Mouse (Mus musculus): Measurements from ENCODE around the gene Drg1.
"Not testable (repeated sequence)": the region's sequence is repeated elsewhere in the genome, so short reads cannot be mapped to it uniquely, and the experiment has no call there.

The Drg1 gene

DNA sequence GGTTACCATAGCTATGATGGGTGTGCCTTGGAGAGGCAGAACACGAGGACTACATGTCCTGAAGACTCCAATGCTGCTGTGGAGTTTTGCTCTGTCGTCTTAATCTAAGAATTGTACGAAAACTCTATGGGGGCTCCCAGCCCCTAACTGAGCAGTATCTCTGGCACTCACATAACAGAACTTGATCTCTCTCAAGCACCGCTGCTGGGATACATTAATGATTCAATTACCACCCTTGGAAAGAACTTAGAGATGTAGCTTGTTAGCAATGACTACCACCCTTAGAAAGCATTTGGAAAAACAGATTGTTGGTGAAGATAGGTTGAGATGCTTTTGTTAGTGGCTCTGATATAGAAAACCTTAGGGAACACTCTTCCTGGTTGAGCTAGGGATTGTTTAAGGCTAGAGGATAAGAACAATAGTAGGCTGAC, 98.6 kb downstream of the Drg1 start:
- in situ Hi-C loops (cut with MboI): not testable (repeated sequence)

DNA sequence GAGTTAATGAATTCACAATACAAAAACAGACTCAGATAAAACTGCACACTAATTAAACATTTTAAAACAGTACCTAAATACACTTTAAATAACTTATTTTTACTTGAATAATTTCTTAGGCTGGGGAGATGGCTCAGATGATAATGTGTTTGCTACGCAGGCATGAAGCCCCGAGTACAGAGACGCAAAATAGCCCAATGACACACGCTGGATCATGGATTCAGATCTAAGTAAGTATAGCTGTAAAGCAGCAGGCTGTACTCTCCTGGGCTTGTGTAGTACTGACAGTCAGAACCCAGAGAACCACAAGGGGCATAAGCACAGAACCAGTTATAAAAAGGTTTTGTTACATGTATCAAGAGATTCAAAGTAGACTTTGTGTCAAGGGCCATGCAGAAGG, 99.1 kb downstream of the Drg1 start:
- in situ Hi-C loops (cut with MboI): not testable (repeated sequence)

DNA sequence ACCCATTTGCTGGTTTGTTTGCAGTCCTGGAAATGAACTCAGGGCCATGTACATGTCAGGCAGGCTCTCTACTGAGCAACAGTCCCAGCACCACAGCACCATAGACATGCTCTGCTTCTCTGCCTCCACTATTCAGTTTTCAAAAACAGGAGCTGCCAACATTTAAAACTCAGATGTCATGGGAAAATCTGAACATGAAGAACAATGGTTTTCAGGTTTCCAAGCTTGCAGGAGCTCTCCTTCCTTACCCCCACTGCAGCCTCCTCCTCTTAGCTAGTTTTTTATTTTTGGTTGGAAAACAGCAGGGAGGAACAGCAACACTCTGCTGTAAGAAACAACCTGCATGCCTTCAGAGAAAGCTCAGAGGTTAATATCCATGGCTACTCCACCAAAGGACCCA, 99.9 kb downstream of the Drg1 start:
- in situ Hi-C loops (cut with MboI): not testable (repeated sequence)

DNA sequence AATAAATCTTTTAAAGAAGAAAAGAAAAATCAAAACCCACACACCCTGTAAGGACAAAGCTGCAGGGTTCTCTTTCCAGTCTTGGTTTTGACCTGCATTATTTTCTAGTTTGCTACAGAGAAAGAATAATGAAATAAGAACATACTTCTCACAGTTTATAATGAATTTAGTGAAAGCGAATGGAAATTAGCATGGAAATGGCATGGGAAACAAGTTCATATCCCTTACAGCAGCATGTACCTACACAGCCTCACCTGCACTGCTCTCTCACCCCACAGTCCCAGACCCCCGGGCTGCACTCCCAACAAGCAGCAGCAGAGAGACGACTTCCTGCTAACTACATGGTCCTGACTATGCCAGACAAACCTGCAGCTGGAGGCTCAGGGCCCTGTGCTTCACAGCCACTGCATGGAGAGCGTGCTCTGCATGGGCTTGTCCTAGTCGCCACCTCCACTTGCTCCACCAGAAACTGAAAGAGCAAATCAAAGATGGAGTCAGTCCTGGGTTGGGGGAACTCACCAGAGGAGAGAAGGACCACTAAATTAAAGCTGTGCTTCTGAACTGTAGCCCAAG, 100.9 kb downstream of the Drg1 start:
- in situ Hi-C loops (cut with MboI): not testable (repeated sequence)

DNA sequence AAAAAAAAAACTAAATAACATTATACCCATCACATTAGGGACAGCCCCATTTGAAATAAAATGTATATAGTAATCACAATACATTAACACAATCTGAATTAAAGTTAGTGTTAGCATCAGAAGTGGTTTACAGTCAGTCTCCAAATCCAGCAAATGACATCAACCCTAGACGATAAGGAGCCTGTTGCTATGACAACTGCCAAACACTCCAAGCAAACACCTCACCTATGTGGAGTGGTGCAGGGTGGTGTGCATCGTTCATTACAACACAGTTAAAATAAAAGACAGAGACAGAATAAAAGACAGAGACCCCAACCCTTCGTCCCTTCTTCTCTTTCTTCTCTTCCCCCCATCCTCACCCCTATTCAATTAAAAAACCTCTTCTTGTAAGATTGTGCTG, 102.6 kb downstream of the Drg1 start:
- in situ Hi-C loops (cut with MboI): not testable (repeated sequence)

DNA sequence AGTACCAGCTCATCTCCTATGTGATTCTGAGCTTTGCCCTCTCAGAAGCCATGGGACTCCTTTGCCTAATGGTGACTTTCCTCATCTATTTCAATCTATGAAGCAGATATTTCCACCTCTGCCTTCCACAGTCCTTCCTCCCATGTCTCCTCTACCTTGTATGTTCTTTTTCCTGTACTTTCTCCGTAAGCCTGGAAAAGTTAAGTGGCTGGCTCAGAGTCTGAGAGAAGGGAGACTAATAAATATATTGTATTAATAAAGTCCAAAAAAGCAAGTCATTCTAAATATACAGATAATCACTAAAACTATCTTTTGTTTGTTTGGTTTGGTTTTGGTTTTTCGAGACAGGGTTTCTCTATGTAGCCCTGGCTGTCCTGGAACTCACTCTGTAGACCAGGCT, 103.1 kb downstream of the Drg1 start:
- in situ Hi-C loops (cut with MboI): not testable (repeated sequence)

DNA sequence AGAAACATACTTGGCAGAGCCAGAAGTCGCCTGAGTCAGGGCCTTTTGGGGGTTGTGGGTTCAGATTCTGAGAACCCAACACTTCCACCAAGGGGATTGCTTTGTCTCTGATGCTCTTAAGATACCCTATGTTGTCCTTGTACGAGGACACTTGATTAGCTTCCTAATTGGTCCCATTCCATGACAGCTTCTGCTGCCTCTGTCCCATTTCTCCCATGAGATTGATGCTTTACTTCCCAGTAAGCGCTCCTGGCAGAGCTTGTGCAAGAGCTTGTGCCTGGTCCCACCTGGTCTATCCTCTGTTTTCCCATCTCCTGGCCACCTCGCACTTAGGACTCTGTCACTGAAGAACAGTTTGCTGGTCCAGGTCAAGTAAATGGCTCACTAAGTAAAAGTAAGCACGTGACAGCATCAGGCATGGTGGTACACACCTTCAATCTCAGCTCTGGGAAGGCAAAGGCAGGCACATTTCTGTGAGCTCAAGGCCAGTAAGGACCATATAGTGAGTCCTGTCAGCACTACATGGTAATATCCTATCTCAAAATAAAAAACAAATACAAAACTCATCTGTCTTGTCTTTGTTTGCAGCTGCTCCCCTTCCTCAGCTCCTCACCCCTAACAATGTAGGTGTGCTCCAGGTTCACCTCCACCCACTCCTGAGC, 103.8 kb downstream of the Drg1 start:
- in situ Hi-C loops (cut with MboI): not testable (repeated sequence)

DNA sequence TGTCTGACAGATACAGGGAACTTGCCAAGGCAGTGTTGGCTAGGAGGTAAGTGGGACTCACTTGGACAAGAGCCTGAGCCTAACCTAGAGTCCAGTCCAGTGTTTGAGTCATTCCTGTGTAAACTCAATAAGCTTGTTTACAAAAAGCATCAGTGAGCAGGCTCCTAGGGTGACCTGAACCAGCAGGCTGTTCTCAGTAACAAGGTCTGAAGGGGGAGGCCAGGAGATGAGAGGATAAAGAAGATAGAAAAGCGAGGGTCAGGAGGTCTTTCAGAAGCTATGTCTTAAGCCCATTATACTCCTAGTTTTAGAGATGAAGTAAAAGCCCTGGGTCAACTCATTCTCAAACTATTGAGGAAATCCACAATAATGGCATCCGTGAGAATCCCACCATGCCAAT, 104.8 kb downstream of the Drg1 start:
- in situ Hi-C loops (cut with MboI): not testable (repeated sequence)

DNA sequence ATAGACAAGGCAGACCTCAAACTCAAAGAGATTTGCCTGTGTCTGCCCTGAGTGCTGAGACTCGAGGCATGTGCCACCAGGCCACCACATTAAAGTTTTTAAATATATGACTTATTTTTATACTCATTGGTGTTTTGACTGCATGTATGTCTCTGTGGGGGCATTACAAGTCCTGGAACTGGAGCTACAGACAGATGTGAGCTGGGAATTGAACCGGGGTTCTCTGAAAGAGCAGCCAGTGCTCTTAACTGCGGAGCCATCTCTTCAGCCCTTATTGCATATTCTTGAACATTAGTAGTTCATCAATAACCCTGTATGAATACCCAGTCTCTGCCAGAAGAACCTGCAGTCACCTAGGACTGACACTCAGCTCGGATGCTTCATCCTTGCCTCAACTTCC, 107.4 kb downstream of the Drg1 start:
- in situ Hi-C loops (cut with MboI): not testable (repeated sequence)

DNA sequence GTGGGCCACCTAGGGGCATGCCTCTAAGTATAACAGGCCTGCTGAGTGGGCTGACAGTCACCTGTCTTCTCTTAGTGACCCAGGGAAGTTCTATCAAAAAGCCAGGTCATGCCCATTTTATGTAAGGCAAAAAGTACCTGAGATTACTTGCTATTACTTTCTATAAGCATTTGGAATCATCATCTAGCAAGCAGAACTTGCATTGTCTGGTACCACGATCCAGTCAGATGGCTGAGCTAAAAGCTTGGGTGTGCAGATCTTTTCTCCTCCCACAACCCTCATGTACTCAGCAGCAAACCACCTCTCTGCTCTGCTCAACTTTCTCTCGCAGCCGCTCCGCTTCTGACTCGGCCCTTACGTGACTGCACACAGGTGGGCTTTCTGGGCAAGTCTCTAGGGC, 108.2 kb downstream of the Drg1 start:
- in situ Hi-C loops (cut with MboI): not testable (repeated sequence)

DNA sequence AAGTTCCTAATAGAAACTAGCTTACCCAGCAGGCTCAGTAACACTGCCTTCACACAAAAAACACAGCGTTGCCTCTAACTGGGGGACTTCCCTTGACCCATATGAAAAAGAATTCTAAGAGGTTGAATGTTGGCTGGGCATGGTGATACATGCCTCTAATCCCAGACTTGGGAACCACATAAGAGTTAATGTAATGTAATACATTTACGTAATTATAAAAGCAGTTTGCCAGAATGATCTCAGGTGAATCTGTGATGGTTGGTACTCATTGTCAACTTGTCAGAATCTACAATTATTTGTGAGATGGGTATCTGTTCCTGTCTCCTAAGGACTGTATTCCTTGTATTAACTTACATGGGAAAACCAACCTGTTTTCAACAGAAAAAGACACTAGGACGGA, 109.2 kb downstream of the Drg1 start:
- in situ Hi-C loops (cut with MboI): not testable (repeated sequence)

DNA sequence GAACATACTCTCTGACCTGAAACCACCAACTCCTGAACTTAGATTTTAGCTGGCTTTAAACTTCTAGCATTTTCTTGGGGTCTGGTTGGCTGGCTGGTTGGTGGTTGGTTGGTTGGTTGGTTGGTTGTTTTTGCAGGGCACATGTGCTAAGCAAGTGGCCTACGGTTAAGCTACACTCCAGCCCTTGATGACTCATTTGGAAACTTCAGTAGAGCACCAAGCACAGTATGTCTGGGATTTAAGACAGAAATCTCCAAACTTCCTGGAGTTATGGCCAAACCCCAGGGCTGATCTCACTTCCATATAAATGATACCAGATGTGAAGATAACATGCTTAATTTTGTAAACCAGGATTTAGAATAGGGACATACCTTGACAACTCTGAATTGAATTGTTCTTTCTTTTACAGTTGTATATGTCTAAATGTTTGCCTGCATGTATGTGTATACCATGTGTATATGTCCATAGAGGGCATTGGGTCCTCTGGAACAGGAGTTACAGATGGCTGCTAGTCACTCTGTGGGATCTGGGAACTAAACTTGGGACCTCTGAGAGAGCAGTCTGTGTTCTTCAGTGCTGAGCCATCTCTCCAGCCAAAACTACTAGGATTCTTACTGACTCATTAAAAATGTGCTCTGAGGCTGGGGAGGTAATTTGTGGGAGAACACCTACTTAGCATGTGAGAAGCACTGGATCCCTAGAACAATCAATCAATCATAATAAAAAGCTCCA, 112.4 kb downstream of the Drg1 start:
- in situ Hi-C loops (cut with MboI): not testable (repeated sequence)

DNA sequence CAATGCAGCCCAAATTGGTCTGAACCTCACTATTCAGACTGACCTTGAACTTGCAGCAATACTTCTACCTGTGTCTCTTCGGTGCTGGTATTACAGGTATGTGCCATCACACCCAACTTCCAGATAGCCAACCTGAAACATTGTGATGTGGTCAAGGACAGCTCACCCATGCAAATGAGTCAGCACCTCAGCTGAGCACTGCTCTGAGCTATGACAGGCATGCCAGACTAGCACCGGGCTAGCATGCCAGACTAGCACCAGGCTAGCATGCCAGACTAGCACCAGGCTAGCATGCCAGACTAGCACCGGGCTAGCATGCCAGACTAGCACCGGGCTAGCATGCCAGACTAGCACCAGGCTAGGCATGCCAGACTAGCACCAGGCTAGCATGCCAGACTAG, 114.9 kb downstream of the Drg1 start:
- in situ Hi-C loops (cut with MboI): not testable (repeated sequence)

DNA sequence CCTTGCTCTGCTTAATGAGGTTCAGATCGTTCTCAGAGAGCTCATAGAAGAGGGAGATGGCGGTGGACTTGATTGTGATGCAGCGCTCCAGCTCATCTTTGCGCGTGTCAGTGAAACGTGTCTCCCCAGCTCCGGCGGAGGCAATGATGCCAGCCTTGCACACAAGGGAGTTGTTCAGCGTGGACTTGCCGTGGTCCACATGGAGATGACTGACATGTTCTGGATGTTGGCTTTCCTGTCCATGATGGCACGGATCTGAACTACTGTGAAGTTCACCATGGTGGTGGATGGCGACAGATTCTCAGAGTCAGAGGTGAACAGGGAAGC, 115.6 kb downstream of the Drg1 start:
- in situ Hi-C loops (cut with MboI): not testable (repeated sequence)

DNA sequence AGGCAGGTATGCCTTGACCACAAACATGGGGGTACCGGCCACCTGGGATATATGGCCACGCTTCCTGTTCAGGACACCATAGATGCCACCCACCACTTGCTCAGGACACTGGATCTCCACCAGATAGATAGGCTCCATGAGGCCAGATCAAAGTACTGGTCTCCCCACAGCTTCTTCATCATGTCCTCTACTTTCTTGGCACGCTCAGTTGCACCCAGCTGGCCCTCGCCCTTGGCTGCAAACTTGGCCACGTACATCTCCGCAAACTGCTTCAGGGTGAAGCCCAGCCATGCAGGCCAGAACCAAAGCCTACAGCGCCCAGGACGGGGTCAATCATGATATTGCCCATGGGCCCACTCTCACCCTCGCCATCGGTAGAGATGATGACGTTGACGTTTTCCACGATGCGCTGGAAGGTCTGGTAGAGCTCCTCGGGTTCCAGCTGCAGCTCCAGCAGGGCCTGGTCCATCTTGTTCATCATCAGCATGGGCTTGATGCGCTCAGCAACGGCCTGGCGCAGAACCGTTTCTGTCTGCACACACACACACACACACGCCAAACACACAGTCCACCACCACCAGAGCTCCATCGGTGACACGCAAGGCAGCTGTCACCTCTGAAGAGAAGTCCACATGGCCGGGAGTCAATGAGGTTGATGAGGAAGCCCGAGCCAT, 116.1 kb downstream of the Drg1 start:
- in situ Hi-C loops (cut with MboI): not testable (repeated sequence)

DNA sequence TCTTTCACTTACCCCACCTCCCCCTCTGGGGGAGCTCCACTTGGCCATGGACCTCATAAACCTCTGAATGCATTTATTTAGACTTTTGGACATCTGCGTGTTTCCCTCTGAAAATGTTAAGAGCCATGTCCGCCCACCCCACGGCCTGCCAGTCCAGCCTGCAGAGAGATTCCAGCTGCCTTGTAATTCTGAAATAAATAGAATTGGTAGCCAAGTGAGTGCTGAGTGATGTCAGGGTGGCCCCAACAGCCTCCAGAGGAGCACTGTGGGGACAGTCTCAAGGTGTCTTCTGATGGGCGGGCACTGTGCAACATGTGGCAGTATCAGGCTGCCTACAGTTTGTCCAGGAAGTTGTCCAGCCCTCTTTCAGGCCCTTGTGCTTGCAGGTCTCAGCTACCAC, 116.7 kb downstream of the Drg1 start:
- in situ Hi-C loops (cut with MboI): not testable (repeated sequence)

DNA sequence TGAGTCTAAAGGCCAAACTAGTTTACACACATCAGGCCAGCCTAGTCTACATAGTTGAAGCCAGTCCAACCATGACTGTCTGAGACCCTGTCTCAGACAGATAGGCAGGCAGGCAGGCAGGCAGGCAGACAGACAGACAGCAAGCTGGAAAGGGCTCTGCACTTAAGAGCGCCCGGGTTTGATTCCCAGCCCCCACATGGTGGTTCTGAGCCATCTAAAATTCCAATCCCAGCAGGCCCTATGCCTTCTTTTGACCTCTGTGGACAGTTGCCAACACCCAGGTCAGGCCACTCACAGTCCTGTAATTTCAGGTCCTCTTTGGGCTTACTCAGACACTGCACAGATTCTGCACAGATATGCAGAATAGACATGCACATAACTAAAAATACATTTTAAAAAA, 119.4 kb downstream of the Drg1 start:
- in situ Hi-C loops (cut with MboI): not testable (repeated sequence)

DNA sequence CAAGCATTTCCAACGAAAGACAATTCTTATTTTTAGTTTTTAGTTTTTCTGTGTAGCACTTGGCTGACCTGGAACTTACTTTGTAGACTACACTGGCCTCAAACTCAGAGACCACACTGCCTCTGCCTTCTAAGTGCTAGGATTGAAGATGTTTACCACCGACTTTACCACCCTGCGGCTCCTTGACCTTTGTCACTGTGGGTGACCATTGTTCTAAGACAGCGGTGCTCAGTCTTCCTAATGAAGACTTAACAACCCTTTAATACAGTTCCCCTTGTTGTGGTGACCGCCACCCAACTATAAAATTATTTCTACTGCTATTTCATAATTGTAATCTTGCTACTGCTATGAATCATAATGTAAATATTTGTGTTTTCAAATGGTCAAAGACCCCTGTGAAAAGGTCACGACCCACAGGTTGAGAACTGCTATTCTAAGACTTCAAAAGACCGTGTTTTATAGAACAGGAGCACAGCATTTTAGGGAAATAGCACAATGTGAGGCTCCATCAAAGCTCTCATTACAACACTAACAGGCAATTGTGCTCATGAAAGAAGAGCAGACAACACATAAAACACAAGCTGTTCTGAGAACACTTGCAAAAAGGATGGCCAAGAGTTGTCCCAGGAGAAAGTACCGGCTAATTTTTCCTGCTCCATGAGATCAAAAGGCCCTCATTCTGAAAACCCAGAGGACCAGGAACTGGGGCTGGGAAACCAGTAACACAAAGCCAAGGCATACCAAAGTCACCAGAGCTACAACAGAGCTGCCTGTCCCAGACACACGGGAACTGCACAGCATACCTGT, 120.7 kb downstream of the Drg1 start:
- in situ Hi-C loops (cut with MboI): not testable (repeated sequence)

DNA sequence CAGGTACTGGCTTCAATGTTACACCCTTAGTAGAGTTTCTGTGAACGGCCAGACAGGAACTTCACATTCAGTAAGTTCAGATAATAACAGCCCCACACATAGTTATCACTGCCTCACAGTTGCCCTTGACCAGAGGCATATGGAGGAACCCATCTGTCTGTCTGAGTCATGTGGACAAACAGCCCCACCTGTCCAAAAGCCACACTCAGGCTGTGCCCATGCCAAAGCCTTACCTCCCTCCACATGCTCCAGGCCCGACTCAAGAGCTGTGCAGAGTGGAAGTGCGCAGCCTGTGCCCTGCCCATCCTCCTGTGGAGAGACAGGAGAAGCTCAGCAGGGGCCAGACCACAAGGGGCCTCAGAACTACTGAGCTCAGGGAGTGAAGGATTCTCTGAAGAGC, 122.2 kb downstream of the Drg1 start:
- in situ Hi-C loops (cut with MboI): not testable (repeated sequence)

DNA sequence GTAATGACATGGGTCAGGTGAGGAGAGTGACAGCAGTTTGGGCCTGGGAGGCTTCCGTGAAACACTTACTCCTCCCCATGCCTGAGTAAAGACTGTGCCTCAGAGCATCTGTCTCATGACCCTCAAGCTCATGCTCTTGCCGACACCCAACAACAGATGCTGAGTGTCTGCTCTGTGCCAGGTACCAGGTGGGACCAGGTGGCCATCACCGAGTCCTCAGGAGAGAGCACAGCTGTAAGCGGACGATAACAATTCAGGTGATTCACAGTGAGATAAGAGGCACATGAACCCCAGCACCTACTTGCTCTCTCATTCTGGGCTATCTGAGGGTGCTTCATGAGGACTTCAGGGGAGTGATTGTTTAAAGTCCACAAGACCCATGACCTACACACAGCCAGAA, 123.8 kb downstream of the Drg1 start:
- in situ Hi-C loops (cut with MboI): not testable (repeated sequence)

DNA sequence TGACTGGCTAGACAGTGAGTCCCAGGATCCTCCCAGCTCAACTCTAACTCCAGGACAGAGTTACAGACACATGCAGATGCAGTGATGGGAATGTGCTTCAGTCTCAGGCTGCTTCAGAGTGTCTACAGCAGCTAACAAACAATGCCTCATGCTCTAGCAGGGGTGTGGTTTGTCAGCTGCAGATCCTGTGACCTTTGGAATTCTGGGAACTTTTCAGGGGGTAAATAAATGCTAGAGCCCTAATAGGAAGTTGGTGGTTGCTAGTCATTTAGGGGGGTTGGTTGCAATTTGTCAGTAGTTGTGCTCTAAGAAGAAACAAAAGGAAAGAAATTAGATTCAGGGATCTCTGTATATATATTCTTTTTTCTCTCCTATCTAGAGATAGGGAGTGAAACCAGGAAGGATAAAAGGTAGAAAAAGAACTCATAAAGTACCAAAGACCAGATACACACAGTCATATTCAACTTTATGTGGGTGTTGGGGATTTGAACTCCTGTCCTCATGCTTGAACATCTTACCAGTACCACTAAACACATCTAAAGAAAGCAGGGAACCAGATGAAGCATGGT, 125.2 kb downstream of the Drg1 start:
- in situ Hi-C loops (cut with MboI): not testable (repeated sequence)

DNA sequence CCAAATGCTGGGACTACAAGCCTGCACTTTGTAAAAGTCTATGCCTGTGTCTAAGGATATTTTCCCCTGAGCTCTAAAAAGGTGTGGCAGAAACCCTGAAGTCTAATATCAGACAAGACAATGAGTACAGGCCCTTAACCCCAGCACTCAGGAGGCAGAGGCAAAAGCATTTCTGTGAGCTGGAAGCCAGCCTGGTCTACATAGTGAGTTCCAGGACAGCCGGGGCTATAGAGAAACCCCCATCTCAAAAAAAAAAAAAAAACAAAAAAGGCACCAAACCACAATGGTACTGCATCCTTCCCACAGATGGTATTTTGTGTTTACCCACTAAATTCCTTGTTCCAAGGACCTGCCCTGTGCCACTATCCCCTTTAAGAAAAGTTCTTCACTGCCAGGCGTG, 127.9 kb downstream of the Drg1 start:
- in situ Hi-C loops (cut with MboI): not testable (repeated sequence)
